Mouse (Mus musculus) cerebellum, postnatal 14 days (tissue): Measurements from ENCODE around the gene Sh3bp2.
A peak's percentile ranks its signal among the peaks of the same experiment; 100 is the strongest.
"Not testable (repeated sequence)": the region's sequence is repeated elsewhere in the genome, so short reads cannot be mapped to it uniquely, and the experiment has no call there.

Experiments
- DNase-seq, 2 experiments: peaks; one replicate each; pipeline ENCODE4 v3.0.0; 2021; ENCODE audit warnings: mixed read lengths in 2 of 2

Sh3bp2 gene

DNA sequence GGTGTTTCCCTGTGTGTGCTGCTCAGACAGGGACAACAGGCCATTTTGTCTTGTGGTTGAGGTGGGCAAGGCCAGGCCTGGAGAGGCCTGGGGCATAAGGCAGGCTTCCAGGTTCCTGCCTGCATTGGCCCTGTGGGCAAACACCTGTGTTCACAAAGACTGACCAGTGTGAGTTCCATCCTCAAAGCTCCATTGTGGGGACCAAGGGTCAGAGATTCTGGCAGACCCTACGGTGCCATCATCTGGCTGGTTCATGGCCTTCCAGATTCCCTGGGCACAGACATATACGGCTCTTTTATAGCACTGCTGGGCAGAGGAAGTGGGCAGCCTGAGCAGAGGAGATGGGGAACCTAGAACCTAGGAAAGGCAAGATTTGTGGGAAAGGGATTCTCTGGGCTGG lies 1.7 kb downstream of the Sh3bp2 start:
- no peak for DNase-seq

DNA sequence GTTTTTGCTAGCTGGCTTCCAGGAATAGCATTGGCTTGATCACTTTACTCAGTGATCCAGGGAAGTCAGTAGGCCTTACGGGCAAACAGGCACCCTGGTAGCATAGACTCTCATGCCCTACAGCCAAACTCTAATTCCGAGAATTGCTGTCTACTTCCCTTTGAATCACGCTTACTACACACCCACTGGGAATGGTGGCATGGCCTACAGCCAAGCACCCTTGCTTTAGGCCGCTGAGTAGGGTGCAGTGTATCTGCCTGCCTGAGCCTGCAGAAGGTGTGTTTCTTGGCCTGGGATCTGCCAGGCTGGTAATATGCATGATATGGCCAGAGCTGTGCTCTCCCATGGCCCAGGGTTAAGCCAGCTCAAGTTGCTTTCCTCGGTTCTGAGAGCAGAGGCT lies 3.1 kb downstream of the Sh3bp2 start:
- DNase-seq: no peak

DNA sequence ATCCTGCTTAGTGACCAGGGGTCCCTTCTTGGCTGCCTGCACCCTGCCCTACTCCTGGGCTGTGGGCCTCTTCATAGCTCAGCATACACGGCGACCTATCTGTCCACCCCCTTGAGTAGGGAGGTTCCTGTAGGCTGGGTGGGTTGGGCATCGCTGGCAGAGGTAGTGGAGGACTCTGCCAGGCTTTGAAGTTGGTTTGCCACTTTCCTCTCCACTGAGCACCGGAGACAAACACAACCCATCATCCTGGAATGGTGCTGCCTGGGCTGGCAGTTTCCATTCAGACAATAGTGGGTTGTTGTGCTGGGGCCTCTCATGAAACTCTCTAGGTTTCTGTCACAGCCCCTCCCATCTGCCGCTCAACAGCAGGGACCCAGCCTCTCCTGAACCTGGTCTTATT lies 4.5 kb downstream of the Sh3bp2 start:
- DNase-seq: no peak

DNA sequence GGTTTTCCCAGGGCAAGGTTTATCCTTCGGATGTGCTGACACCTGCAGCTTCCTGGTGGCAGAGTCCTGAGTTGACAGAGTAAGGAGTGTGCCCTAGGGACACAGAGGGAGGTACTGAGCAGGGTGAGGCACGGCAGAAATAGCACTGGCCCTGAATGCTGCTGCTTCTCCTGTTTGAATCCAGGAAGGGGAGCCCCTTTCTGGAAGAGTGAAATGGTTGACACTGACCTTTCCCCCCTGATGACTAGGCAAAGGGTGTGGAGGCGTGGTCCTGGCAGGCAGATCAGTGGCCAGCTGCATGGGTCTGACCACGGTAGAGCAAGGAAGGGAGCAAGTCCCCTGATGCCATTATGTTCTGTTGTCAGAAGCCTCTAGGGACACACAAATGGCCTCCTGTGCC lies 5.0 kb downstream of the Sh3bp2 start:
- DNase-seq: no peak

DNA sequence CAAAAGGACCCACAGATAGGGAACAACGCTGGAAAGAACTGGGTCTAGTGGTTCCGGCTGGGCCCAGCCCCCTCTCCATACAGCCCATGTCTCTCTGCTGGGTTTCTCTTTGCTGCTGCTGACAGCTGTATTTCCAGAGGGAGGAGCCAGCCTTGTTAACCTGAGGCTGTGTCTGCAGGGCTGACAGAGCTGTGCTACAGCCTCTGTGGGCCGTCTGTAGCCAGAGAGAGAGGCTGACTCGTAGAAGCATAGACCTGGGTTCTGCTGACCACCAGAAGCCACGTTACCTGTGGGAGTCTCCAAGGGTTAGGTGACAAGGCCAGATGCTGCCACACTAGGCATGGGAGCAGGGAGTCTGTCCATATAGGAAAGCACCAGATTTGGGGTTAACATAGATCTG lies 7.4 kb downstream of the Sh3bp2 start:
- DNase-seq: no peak

DNA sequence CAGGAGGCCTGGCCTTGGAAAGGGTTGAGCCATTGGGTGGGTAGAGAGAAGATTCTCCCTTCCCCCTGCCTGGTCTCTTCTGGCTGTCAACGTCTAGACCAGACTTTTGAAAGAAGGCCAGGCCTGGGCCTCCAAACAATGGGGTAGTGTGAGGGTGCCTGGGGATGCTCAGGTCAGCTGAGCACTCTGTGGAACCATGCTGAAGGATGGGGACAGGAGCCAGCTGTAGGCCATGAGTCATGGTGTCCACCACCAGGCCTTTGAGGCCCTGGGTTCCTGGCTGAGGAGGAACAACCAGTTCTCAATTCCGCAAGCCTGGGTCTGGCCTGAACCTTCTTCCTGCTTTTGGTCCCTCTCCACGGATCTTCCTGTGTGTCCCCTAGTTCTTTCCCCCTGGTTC lies 8.2 kb downstream of the Sh3bp2 start:
- no peak for DNase-seq

DNA sequence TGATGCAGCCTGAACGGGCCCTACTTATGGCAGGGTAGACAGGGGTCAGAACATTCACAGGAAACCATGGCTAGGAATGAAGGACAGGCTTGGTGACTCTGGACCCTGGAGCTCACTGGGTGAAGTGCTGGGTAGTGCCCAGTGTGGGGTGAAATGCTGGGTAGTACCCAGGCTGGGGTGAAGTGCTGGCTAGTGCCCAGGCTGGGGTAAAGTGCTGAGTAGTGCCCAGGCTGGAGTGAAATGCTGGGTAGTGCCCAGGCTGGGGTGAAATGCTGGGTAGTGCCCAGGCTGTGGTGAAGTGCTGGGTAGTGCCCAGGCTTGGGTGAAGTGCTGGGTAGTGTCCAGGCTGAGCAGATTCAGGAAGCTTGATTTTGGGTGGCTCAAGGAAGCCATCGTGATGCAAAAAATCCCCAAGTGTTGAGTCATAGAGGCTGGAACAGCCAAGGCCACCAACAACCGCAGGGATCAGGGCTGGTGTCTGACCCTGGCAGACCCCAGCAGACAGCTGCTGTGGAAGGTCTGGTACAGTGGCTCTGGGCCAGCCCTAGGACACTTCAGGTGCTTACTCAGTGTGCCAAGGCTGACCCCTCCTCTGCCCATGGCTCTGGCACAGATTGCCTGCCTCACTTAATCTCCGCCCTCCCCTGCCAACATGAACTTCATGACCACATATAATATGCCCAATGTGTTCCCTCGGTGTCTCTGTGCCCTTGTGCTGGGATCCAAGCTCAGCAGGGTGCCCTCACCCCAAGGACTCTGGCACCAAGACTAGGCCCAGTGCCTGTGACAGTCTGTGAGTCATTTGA lies 9.3 kb downstream of the Sh3bp2 start:
- DNase-seq: peak; percentile 29 to 48

DNA sequence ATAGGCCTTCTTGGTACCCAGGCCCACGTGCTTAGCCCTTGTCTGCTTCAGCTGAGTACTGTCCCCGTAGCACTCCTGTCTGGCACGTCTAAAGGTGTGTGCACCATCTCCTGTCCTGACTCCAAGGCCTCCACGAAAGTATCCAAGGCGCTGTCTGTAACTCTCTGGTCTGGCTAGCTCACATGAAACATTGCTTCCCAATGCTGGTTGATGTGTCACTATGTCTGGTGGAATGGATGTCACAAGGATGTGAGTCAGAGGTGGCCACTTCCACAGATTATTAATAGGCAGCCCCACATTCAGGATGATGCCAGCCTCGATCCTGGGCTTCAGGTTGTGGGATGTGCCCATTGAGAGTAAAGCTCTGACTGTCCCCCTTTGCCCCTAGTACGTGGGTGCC lies 10.2 kb downstream of the Sh3bp2 start:
- no peak for DNase-seq

DNA sequence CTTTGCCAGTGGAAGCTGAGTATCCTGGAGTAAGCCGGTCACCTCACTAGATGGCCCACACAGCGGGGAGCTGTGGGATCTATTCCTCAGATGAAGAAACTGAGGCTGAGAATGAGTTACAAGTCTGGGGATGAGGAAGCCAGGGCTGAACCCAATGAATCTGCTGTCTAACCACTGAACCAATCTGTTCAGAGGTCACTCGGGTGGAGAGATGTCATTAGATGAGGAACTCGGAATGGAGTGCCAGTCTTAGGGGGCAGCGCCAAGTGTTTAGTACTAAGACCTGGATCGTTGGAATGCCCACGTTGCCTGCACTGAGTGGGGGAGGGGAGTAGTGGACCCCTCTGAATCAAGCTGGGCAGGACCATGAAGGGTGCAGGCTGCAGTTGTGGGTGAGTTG lies 12.4 kb downstream of the Sh3bp2 start:
- no peak for DNase-seq

DNA sequence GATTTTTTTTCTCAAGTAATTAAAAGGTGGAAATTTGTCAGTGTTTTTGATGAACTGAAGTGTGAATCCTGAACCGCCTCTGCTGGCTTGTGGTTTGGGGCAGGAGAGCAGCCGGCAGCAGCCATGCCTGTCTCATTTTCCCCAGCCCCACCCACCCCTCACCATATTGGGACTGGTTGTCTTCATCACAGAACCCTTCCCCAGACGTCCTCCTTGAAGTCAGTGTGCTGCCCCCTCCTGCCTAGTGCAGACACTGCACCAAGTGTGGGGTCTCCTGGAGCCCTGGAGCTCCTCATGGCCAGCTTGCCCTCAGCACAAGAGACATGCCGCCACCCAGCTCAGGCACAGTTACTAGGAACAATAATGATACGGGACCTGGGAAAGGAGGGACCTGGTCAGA lies 12.9 kb downstream of the Sh3bp2 start:
- peak in 1 of 2 experiments; percentile 28 for DNase-seq

DNA sequence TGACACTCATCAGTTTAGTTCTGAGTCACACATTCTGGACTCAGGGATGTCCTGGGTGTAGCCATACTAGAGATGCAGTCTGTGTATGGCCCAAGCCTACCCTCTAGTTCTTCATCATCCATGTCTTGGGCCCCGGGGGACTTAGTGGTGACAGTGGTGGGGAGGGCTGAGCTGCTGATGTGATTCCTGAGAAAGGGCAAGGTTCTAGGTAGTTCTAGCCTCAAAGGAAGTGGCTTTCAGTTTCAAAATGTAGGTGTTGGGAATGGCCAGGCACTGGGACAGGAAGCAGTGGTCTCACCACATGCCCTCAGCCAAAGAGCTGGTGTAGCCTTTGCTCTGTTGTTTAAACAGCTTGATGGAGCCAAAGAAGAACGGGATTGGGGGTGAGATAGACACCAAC lies 13.5 kb downstream of the Sh3bp2 start:
- no peak for DNase-seq

DNA sequence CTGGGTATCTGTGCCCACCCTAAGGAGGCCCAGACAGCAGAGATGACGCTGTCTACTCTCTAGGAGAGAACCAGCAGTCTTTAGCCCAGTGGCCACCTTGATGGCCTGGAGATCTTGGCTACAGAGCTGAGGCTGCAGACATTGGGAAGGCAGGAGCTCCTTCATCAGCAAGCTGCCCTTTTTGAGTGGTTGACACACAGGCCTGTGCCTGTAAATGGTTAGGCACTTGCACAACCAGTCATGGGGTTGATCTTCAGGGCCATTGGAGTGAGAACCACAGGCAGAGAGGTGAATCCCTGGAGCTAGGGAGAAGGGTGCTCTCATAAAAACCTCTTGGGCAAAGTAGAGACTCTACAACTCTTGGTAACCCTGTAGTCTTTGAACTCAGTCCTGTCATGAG lies 16.5 kb downstream of the Sh3bp2 start:
- DNase-seq: no peak

DNA sequence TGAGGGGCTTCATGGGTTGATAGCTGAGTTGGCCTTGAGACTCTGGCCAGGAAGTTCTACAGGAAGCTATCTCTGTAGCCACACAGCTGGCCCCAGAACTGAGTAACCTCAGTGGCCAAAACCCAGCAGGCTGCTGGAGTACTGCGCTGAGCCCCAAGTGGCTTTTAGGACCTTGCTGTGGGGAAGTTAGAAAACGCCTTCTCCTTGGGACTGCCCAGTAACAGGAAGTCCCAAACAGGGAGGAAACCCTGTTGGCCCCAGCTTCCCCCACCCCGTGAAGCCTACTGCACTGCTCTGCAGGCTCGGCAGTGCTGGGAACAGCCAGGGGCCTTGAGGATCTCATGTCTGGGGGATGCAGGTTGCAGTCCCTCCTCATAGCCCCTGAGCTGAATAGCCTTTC lies 17.5 kb downstream of the Sh3bp2 start:
- DNase-seq: no peak

DNA sequence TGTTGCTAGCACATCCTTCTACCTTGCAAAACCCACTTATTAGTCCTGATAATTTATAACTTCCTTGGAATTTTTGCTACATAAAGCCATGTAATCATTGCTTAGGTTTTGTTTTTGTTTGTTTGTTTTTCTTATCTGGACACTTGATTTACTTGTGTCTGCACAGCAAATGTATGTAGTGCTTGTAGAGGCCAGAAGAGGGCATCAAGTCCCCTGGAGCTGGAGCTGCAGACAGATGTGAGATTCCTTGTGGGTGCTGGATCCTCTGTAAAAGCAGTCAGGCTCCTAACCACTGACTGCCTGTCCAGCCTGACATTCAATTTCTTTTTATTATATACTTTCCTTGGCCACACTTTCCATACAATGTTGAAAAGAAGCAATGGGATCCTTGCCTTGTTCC lies 21.8 kb downstream of the Sh3bp2 start:
- DNase-seq: peak; percentile 24 to 37

DNA sequence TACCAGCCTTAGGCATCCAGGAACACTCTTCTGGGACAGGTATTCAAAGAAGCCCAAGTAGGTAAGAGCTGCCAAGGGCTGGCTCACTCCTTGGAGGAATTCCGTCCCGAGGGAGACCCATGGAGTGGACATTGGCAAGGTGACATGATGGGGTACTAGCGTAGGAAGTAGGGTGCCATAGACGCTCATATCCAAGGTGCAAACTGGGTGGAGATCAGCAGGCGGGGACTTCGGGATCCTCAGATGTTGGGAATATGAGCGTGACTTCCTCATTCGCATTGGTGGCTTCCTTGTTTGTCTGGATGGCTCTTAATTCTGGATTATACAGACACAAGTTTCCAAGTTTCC lies 23.5 kb downstream of the Sh3bp2 start:
- DNase-seq: peak in 1 of 2 experiments; percentile 30

DNA sequence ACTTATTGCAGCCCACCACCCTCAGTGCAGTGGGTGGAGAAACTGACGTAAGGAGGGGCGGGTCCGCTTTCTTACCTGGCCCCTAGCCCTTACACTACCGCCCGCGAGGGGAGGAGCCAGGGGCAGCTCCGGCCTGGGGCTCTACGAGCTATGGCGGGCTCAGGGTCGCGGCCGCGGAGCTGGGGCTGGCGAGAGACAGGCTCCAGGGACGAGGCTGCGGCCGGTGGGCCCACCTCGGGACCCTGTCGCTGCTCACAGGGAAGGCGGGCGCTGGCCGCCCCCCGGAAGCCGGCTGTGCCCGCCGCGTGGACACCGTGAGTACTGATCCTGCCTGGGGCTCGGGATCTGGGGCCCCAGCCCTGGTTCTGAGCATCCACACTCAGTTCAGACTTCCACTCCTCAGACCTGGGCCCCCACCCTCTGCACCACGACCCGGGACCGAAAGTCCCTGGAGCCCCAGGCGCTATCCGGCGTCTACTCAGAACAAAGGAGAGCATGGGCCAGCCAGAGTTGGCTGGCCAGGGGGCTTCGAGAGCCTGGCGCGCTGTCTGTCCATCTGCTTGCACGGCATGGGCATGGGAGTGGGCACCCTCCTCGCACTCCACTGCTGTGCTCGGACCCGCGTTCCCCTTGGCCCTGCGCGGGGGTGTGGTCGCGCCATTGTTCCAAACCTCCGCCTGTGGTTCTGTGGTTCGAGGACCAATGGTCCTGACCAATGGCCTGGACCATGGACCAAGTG lies 24.0 kb downstream of the Sh3bp2 start:
- peak; percentile 72 to 79 for DNase-seq

DNA sequence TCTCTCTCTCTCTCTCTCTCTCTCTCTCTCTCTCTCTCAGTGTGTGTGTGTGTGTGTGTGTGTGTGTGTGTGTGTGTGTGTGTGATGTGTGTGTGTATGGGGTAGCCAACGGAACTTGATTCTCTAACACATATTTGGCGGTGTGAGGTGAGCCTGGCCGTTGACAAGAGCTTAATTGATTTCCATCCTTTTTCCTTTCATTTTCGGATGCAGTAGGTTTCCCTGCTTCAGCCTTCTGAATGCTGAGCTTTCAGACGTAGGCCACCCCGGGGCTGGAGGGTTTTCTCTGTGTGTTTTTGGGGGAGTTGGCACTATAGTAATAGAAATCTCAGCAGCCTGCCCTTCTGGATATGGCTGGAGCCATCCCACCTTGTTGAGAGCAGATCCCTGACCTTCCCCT lies 24.6 kb downstream of the Sh3bp2 start:
- DNase-seq: no peak

DNA sequence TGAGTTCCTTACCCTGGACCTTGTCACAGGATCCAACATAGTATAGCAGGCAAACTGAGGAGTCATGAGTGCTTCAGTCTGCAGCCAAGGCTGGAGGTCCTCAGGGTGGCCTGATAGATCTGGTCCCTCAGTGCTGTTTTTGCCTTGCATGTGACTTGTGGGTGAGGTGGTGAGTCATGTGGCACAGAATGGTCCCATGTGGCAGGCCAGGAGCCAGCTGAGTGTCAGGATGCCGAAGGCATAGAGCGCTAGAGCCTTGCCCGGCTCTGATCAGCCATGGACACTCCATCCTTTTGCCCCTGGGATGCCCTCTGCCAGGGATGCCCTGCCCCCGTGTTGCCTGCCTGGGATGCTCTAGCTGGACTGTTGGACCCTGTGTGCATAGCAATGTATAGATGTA lies 26.2 kb downstream of the Sh3bp2 start:
- no peak for DNase-seq

DNA sequence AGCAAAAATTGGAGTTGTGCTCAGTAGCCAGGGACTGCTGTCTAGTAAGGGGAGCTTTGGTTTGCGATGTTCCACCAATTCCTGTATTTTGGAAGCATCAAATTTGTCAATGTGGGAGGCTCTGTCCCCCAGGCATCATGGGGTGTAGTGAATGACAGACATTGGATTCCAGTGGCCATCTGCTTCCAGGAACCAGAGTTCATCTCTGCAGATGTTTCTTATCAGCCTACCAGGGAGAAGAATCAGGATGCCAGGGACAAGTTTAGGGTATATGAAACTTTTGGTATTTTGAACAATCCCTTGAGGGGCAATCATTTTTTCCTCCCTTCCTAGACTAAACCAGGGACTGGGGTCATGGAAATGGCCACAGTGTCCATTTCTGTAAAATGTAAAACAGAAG lies 38.2 kb downstream of the Sh3bp2 start:
- no peak for DNase-seq

DNA sequence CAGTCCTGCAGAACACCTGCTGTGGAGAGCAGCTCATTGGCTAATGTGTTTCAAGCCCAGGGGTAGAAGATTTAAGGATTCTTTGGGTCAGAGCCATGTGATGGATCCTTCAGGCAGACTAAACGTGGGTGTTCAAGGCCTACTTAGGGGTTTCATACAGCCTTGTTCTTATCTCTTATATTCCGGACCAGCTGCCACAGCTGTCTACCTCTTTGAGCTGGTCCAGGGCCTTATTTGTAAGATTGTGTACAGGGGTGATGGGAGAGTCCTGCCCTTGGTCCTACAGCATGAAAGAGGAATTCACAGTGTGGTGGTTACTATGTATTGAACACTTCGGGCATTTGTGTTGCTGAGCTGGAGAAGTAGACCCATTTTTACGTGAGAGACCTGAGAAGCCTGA lies 38.7 kb downstream of the Sh3bp2 start:
- no peak for DNase-seq

DNA sequence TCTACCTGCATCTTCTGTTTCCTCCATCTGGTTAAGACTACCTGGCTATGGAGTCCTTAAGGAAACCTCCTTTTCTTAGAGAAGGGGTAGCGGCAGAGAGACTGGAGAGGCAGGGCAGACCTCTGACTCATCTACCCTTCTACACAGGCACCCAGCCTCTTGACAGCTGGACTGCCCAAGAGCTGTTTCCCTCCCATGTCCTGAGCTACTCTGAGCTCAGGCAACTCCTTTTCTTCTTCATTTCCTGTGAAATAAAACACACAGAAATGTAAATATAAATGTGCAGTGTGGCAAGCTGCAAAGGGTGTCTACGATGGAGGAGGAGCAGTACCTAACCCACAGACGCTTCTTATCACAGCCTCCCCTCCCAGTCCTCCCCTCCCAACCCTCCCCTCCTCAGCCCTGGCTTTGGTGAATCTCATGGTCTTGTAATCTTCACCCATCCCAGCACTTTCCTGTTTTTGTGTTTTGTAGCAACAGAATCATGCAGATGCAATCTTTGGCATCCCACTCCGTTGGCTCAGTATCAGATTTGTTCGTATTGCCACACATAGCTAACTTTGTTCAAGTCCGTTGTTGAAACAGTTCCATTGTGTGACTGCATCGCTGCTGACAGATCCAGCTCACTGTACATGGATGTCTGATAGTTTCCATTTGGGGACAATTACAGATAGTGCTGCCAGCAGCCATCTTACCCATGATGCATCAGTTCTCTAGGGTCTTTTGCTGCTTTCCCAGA lies 40.1 kb downstream of the Sh3bp2 start:
- DNase-seq: no peak

DNA sequence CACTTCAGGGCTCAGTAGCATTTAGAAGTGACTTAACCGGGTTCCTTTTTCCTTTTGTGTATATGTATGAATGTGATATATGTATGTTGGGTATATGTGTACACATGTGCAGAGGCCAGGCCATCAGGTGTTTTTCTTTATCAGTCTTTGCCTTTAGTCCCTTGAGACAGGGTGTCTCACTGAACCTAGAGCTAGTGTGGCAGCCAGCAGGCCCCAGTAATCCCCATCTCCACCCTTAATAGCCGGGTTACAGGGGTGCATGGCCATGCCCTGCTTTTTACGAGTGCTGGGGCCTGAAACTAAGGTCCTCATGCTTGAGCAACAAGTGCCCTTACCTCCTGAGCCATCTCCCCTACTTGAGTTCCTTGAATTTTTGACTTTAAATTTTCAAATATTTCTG lies 45.9 kb downstream of the Sh3bp2 start:
- no peak for DNase-seq

DNA sequence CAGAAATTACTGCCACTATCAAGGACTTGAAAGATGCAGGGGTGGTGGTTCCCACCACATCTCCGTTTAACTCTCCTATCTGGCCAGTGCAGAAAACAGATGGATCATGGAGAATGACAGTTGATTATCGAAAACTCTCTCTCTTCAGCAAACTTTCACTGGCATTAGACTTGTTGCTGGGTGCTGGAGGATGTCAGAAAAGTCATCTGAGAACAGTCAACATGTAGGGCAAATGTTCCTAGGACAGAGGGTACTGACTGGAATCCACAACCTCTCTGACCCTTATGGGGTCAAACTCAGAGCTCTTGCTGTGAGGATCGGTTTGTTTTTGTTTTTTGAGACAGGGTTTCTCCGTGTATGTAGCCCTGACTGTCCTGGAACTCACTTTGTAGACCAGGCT lies 46.9 kb downstream of the Sh3bp2 start:
- DNase-seq: not testable (repeated sequence)
